Mouse (Mus musculus) thymus, adult 2 months (tissue): ENCODE results near the gene Tbl2.

Experiments
- CTCF ChIP-seq: fragments of 200-500 bp; IDR thresholded peaks from 2 replicates; pipeline ENCODE4 v1.5.1; 2012; ENCODE audit warnings: mild to moderate bottlenecking, control low read depth, low read length, moderate library complexity, borderline replicate concordance; ENCODE audit not compliant: control insufficient read depth, poor library complexity, insufficient read depth; ENCODE audit errors: extremely low read depth
- POLR2A ChIP-seq: fragments of 200-500 bp; IDR thresholded peaks from 2 replicates; pipeline ENCODE4 v1.6.1; 2012; ENCODE audit warnings: mild to moderate bottlenecking, low read length, control low read depth, moderate library complexity; ENCODE audit not compliant: control insufficient read depth, poor library complexity, insufficient read depth; ENCODE audit errors: extremely low read depth

- no peak for TF ChIP-seq CTCF
- no peak for TF ChIP-seq POLR2A
These were observed 22.3 kb downstream of the Tbl2 start for GRCm38 (mm10) chr5:135171688-135172220.
